ENCODE assay signal across 14 mouse cellular contexts in the genomic region with DNA sequence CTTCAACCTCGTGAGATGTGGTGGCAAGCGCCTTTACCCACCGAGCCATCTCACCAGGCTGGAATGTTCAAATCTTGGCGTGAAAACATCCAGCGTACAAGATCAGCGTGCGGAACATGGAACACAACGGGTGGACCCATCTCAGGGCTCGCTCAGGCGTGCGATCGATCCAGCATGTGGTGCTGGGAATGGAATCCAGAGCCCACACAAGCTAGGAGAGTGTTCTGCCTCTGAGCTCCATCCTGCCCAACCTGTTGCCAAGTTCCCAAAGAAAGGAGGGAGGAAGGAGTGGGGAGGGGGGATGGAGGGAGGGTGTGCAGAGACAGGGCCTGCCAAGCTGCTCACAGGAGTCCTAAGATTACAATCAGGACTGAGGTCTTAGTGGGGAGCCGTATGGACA. TPM values are rescaled to one million over a fixed set of nuclear protein-coding genes. Genes with fewer than 3 reads are reported as not detected.
DNase-seq lines count a peak whose midpoint lies in the region; ATAC-seq and TF ChIP-seq lines count a peak whose summit lies in the region.
"Had no signal": no experiment of that assay in that cellular context is flagged by ENCODE, and none has a peak within 500 bp of the region (broad histone marks: within the 10 kb centered on the region; RNA-seq: fewer than 3 reads in every experiment).

No protein-coding gene starts in this region.

- no peak overlapping the region for H3K4me3 ChIP-seq in forebrain, embryonic 12.5 days (replicated peaks)
- H3K4me3 ChIP-seq in forebrain, postnatal 0 days (ENCODE audit: low read depth, low read length): no peak overlapping the region
- H3K4me3 ChIP-seq in lung, embryonic 15.5 days: no peak overlapping the region
- no peak overlapping the region for H3K4me3 ChIP-seq in kidney, embryonic 16.5 days (ENCODE audit: low read length)
- H3K4me3 ChIP-seq in stomach, embryonic 16.5 days (replicated peaks; ENCODE audit: low read length): no peak overlapping the region
- H3K4me3 ChIP-seq: gastrocnemius, adult 2 months; layer of hippocampus, adult 2 months; myocyte had no signal

- H3K4me2 ChIP-seq in forebrain, embryonic 12.5 days: no peak overlapping the region
- no peak overlapping the region for H3K4me2 ChIP-seq in forebrain, postnatal 0 days (ENCODE audit: low read depth)
- H3K4me2 ChIP-seq in lung, embryonic 15.5 days: 0 out of 2 replicates have a peak overlapping the region, but pooled peaks have one; percentile 2
- H3K4me2 ChIP-seq in kidney, embryonic 16.5 days (replicated peaks; ENCODE audit: low read depth, low read length): no peak overlapping the region
- 0 out of 2 replicates have a peak overlapping the region, but pooled peaks have one; percentile 40 for H3K4me2 ChIP-seq in stomach, embryonic 16.5 days (ENCODE audit: low read depth, low read length)
- H3K4me2 ChIP-seq: hindbrain, embryonic 14.5 days had no signal

- WGBS in forebrain, embryonic 12.5 days: 70% methylated on average over 13 of the region's 13 CpGs
- WGBS in forebrain, postnatal 0 days: 56% methylated on average over 13 of the region's 13 CpGs
- 59% methylated on average over 13 of the region's 13 CpGs for WGBS in lung, embryonic 15.5 days
- WGBS in kidney, embryonic 16.5 days: 61% methylated on average over 13 of the region's 13 CpGs
- 64% methylated on average over 13 of the region's 13 CpGs for WGBS in stomach, embryonic 16.5 days

- H3K36me3 ChIP-seq in forebrain, embryonic 12.5 days (replicated peaks): no peaks in the 10 kb centered on the region
- H3K36me3 ChIP-seq in forebrain, postnatal 0 days (ENCODE audit: insufficient read depth): no peaks in the 10 kb centered on the region
- no peaks in the 10 kb centered on the region for H3K36me3 ChIP-seq in lung, embryonic 15.5 days
- H3K36me3 ChIP-seq in kidney, embryonic 16.5 days (ENCODE audit: insufficient read depth, low read length): no peaks in the 10 kb centered on the region
- H3K36me3 ChIP-seq in stomach, embryonic 16.5 days (ENCODE audit: control insufficient read depth, insufficient read depth, low read length): no peaks in the 10 kb centered on the region

- TF ChIP-seq CTCF in forebrain, postnatal 0 days (IDR thresholded peaks at IDR 0.05; ENCODE audit: low read depth): no peak

- H3K27ac ChIP-seq in forebrain, embryonic 12.5 days: peak overlapping the region; percentile 32; the same call in 1 of the 2 replicates
- no peak overlapping the region for H3K27ac ChIP-seq in forebrain, postnatal 0 days (ENCODE audit: low read depth, low read length)
- H3K27ac ChIP-seq in lung, embryonic 15.5 days: peak overlapping the region; percentile 85
- H3K27ac ChIP-seq in kidney, embryonic 16.5 days (ENCODE audit: low read length): peak overlapping the region; percentile 89
- H3K27ac ChIP-seq in stomach, embryonic 16.5 days (ENCODE audit: low read length): peak overlapping the region; percentile 91
- H3K27ac ChIP-seq: gastrocnemius, adult 2 months; hindbrain, embryonic 14.5 days; layer of hippocampus, adult 2 months; liver, embryonic 14.5 days had no signal

- DNase-seq in forebrain, postnatal 0 days: no peak
- no peak for DNase-seq in lung, postnatal 36 days
- DNase-seq in spleen, postnatal 10 days (ENCODE audit: low spot score in 2 of 2): no peak
- DNase-seq in right cerebral cortex, postnatal 14 days: no peak
- DNase-seq: adrenal gland, postnatal 25 days had no signal

- H3K9ac ChIP-seq in forebrain, embryonic 12.5 days: no peak overlapping the region
- no peak overlapping the region for H3K9ac ChIP-seq in forebrain, postnatal 0 days
- H3K9ac ChIP-seq in lung, embryonic 15.5 days: no peak overlapping the region
- H3K9ac ChIP-seq in kidney, embryonic 16.5 days (replicated peaks; ENCODE audit: low read length): no peak overlapping the region
- H3K9ac ChIP-seq in stomach, embryonic 16.5 days (ENCODE audit: low read length): no peak overlapping the region
- H3K9ac ChIP-seq: hindbrain, embryonic 14.5 days; liver, embryonic 14.5 days had no signal

- no peak for ATAC-seq in forebrain, embryonic 12.5 days (ENCODE audit: low FRiP score)
- ATAC-seq in forebrain, postnatal 0 days: no peak
- ATAC-seq in lung, embryonic 15.5 days (ENCODE audit: borderline replicate concordance, extremely low read depth, low FRiP score, low TSS enrichment): no peak; the same call in 1 of the 2 replicates
- ATAC-seq in kidney, embryonic 16.5 days (ENCODE audit: low FRiP score, low TSS enrichment): peak; percentile 24
- ATAC-seq in stomach, embryonic 16.5 days (ENCODE audit: insufficient read depth, low FRiP score): peak; percentile 42; the same call in 1 of the 2 replicates

- peaks cover 21% of the 10 kb centered on the region for H3K4me1 ChIP-seq in forebrain, embryonic 12.5 days
- peaks cover 4% of the 10 kb centered on the region; the same call in 1 of the 2 replicates for H3K4me1 ChIP-seq in forebrain, postnatal 0 days (ENCODE audit: insufficient read depth)
- H3K4me1 ChIP-seq in lung, embryonic 15.5 days: peaks cover 34% of the 10 kb centered on the region
- peaks cover 41% of the 10 kb centered on the region for H3K4me1 ChIP-seq in kidney, embryonic 16.5 days (ENCODE audit: insufficient read depth, low read length)
- H3K4me1 ChIP-seq in stomach, embryonic 16.5 days (ENCODE audit: control insufficient read depth, insufficient read depth, low read length): peaks cover 41% of the 10 kb centered on the region

- peaks cover 37% of the 10 kb centered on the region for H3K27me3 ChIP-seq in forebrain, embryonic 12.5 days
- H3K27me3 ChIP-seq in forebrain, postnatal 0 days (ENCODE audit: insufficient read depth, low read length): peaks cover 17% of the 10 kb centered on the region
- H3K27me3 ChIP-seq in lung, embryonic 15.5 days: peaks cover 11% of the 10 kb centered on the region
- H3K27me3 ChIP-seq in kidney, embryonic 16.5 days (ENCODE audit: insufficient read depth, low read length): peaks cover 5% of the 10 kb centered on the region; the same call in 1 of the 2 replicates
- no peaks in the 10 kb centered on the region for H3K27me3 ChIP-seq in stomach, embryonic 16.5 days (ENCODE audit: control insufficient read depth, insufficient read depth, low read length)

- no peaks in the 10 kb centered on the region for H3K9me3 ChIP-seq in forebrain, embryonic 12.5 days
- H3K9me3 ChIP-seq in forebrain, postnatal 0 days (ENCODE audit: low read length): no peaks in the 10 kb centered on the region
- no peaks in the 10 kb centered on the region for H3K9me3 ChIP-seq in lung, embryonic 15.5 days
- no peaks in the 10 kb centered on the region for H3K9me3 ChIP-seq in kidney, embryonic 16.5 days (ENCODE audit: low read length)
- no peaks in the 10 kb centered on the region for H3K9me3 ChIP-seq in stomach, embryonic 16.5 days (replicated peaks; ENCODE audit: control insufficient read depth, low read length)

RNA-seq across cellular contexts. Expression of a gene that starts 34.9 kb away (rescaled TPM):
- polyA plus RNA-seq in forebrain, embryonic 12.5 days (2016; fragmentation: Nextera tagmentation; extraction: Ambion mirVana): 0.24 and 0.82 TPM in 2 replicates
- total RNA-seq in forebrain, postnatal 0 days (2014; rRNA removed): 0.29 and 0.69 TPM in 2 replicates
- 0.19 and 0.39 TPM in 2 replicates for polyA plus RNA-seq in forebrain, postnatal 0 days (2015; fragmentation: Nextera tagmentation; extraction: Ambion mirVana)
- 2.3 TPM in 2 replicates for polyA plus RNA-seq in lung, embryonic 15.5 days (2015; fragmentation: Nextera tagmentation; extraction: Ambion mirVana)
- polyA plus RNA-seq in kidney, embryonic 16.5 days (2015; fragmentation: Nextera tagmentation; extraction: Ambion mirVana): 1.9 and 2.6 TPM in 2 replicates
- polyA plus RNA-seq in stomach, embryonic 16.5 days (2015; fragmentation: Nextera tagmentation; extraction: Ambion mirVana): 3.5 and 3.6 TPM in 2 replicates

RNA-seq across cellular contexts. Expression of a gene that starts 35.4 kb away (rescaled TPM):
- polyA plus RNA-seq in forebrain, embryonic 12.5 days (2016; fragmentation: Nextera tagmentation; extraction: Ambion mirVana): 11.4 and 13.5 TPM in 2 replicates
- total RNA-seq in forebrain, postnatal 0 days (2014; rRNA removed): 4.2 and 5.3 TPM in 2 replicates
- polyA plus RNA-seq in forebrain, postnatal 0 days (2015; fragmentation: Nextera tagmentation; extraction: Ambion mirVana): 2.8 and 4.1 TPM in 2 replicates
- polyA plus RNA-seq in lung, embryonic 15.5 days (2015; fragmentation: Nextera tagmentation; extraction: Ambion mirVana): 10.8 and 12.8 TPM in 2 replicates
- polyA plus RNA-seq in kidney, embryonic 16.5 days (2015; fragmentation: Nextera tagmentation; extraction: Ambion mirVana): 20.0 and 23.9 TPM in 2 replicates
- 8.3 TPM in 2 replicates for polyA plus RNA-seq in stomach, embryonic 16.5 days (2015; fragmentation: Nextera tagmentation; extraction: Ambion mirVana)

Comparison
In these comparisons a context has a peak if more than half of its experiments do, and no peak if none do; other contexts are left out.
1. ATAC-seq: peak in kidney, embryonic 16.5 days (single experiment) and stomach, embryonic 16.5 days (single experiment); none in forebrain, embryonic 12.5 days (single experiment), forebrain, postnatal 0 days (single experiment) and lung, embryonic 15.5 days (single experiment).
2. H3K4me2 ChIP-seq: peak in lung, embryonic 15.5 days (single experiment) and stomach, embryonic 16.5 days (single experiment); none in forebrain, embryonic 12.5 days (single experiment), forebrain, postnatal 0 days (single experiment) and kidney, embryonic 16.5 days (single experiment).